Mouse (Mus musculus) cortical plate, adult 2 months (tissue): ENCODE data around the gene Fhit. TPM values are rescaled to one million over a fixed set of nuclear protein-coding genes. Genes with fewer than 3 reads are reported as not detected.

Source experiments
- H3K27ac ChIP-seq: fragments of 200-500 bp; 2 replicates; pipeline ENCODE4 v1.5.1; 2012; ENCODE audit warnings: low read length, control low read depth, inconsistent platforms; ENCODE audit not compliant: insufficient read depth
- H3K4me1 ChIP-seq: fragments of 200-500 bp; 2 replicates; pipeline ENCODE4 v1.6.1; 2011; ENCODE audit warnings: low read length; ENCODE audit not compliant: control insufficient read depth, insufficient read depth
- H3K4me3 ChIP-seq: fragments of 200-500 bp; 2 replicates; pipeline ENCODE4 v1.5.1; 2011; ENCODE audit warnings: mild to moderate bottlenecking, low read length, control low read depth; ENCODE audit not compliant: insufficient read depth
- CTCF ChIP-seq: fragments of 200-500 bp; IDR thresholded peaks from 2 replicates; pipeline ENCODE4 v1.5.1; 2011; ENCODE audit warnings: mild to moderate bottlenecking, control low read depth, low read length; ENCODE audit not compliant: insufficient read depth; ENCODE audit errors: extremely low read depth
- POLR2A ChIP-seq: fragments of 200-500 bp; IDR thresholded peaks from 2 replicates; pipeline ENCODE4 v1.6.1; 2011; ENCODE audit warnings: mild to moderate bottlenecking, low read length, control low read depth; ENCODE audit not compliant: insufficient read depth; ENCODE audit errors: extremely low read depth
- polyA plus RNA-seq: library from polyadenylated mRNA; depleted of rRNA; stranded (reverse); fragments of >200 nt; gene quantifications from 2 replicates; pipeline ENCODE4 v1.2.3, GENCODE M21; 2012

The Fhit gene
- polyA plus RNA-seq, 1 experiment = 7.7 TPM

GRCm38 (mm10) chr14:10133873-10134272, 1028.0 kb downstream of the Fhit start:
- H3K4me1 ChIP-seq = no peaks in the 10 kb centered on the region
- no peak overlapping the region for H3K27ac ChIP-seq
- TF ChIP-seq POLR2A (no peak), CTCF (no peak)
- H3K4me3 ChIP-seq = no peak overlapping the region

- TF ChIP-seq POLR2A (no peak), CTCF (no peak)
- H3K4me1 ChIP-seq = no peaks in the 10 kb centered on the region
- H3K27ac ChIP-seq = no peak overlapping the region
- H3K4me3 ChIP-seq = no peak overlapping the region
Observed at GRCm38 (mm10) chr14:10129675-10130074, 1032.2 kb downstream of the Fhit start.

DNA sequence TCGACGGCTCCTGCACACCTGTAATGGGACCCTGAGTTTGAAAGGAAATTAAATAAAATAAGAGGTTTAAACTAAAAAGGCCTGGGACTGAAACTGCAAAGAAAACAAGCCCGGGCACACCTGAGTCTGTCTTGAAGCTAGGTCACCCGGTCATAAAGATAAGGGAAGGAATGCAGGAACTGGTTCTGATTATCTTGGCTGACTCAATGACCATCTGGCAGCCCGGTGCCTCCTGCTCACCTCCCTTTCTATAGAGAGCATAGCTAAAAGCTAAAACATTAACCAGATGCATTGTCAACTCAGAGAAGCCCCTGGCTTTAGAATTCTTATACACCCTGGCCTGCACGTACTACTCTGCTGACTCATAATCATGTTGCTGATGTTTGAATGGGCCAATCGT, 1032.7 kb downstream of the Fhit start:
- no peak overlapping the region for H3K4me3 ChIP-seq
- no peak for TF ChIP-seq CTCF
- TF ChIP-seq POLR2A = no peak
- H3K27ac ChIP-seq = no peak overlapping the region
- H3K4me1 ChIP-seq = no peaks in the 10 kb centered on the region

DNA sequence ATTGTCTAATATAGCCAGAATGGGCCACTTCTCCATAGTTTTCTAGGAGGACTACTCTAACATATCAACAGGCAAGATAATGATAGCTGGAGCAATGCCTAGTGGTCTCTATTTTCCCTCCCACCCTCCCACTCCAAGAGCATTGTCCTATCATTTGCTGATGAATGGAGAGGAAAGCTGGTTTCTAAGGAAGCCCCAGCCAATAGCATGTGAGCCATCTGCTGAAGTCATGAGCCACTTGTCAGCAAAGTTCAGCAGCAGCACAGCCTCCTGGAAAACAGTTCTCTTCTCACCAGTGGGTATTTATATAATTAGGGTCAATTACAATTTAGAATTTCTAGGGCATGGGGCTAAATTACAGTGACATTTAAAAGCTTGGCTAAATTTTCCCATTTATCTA, 1035.3 kb downstream of the Fhit start:
- Histone ChIP-seq H3K27ac (no peak overlapping the region), H3K4me1 (no peaks in the 10 kb centered on the region), H3K4me3 (no peak overlapping the region)
- no peak for TF ChIP-seq CTCF
- TF ChIP-seq POLR2A = no peak

GRCm38 (mm10) chr14:10122176-10122575, 1039.7 kb downstream of the Fhit start:
- H3K27ac ChIP-seq = no peak overlapping the region
- H3K4me3 ChIP-seq = no peak overlapping the region
- H3K4me1 ChIP-seq = no peaks in the 10 kb centered on the region
- no peak for TF ChIP-seq CTCF

GRCm38 (mm10) chr14:10096236-10096635, 1065.6 kb downstream of the Fhit start:
- TF ChIP-seq POLR2A (no peak), CTCF (no peak)
- Histone ChIP-seq H3K27ac (no peak overlapping the region), H3K4me1 (no peaks in the 10 kb centered on the region), H3K4me3 (no peak overlapping the region)

GRCm38 (mm10) chr14:10079062-10079461, 1082.8 kb downstream of the Fhit start:
- TF ChIP-seq CTCF (no peak), POLR2A (no peak)
- H3K4me3 ChIP-seq = no peak overlapping the region
- no peak overlapping the region for H3K27ac ChIP-seq

GRCm38 (mm10) chr14:10049947-10050346, 1111.9 kb downstream of the Fhit start:
- Histone ChIP-seq H3K4me1 (peaks cover 2% of the 10 kb centered on the region; the same call in 1 of the 2 replicates), H3K27ac (no peak overlapping the region), H3K4me3 (no peak overlapping the region)
- TF ChIP-seq CTCF = no peak
- TF ChIP-seq POLR2A = no peak

More at GRCm38 (mm10) chr14:10079062-10079461, 1082.8 kb downstream of the Fhit start:
- H3K4me1 ChIP-seq = no peaks in the 10 kb centered on the region

DNA sequence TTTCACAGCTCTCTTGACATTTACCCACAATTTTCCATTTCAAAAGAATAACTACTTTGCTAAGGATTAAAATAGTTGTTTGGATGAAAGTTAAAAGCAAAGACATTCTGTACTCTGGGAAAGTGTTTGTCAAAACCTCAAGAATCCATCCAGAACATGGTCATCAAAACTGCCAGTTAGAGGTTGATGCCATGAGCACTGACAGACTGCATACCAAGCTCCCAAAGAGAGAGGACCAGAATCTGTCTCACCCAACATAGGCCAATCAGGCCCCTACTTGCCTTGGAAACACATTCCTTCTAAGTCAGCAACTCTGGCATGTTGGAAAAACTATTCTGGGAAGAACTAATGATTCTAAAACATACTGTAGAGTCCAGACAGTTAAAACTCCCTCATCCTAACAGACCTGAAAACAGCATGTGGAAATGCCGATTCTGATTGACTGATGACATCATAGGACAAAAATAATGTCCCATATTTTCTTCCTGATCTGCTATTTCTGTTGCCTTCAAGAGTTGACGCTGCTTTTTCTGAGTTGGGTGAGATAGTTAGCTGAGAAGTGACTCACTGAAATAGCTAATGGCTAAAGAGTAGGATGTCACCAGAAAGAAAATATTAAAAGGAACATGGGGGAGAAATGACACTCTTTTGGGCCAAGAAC, 1114.6 kb downstream of the Fhit start:
- TF ChIP-seq CTCF (no peak), POLR2A (no peak)

DNA sequence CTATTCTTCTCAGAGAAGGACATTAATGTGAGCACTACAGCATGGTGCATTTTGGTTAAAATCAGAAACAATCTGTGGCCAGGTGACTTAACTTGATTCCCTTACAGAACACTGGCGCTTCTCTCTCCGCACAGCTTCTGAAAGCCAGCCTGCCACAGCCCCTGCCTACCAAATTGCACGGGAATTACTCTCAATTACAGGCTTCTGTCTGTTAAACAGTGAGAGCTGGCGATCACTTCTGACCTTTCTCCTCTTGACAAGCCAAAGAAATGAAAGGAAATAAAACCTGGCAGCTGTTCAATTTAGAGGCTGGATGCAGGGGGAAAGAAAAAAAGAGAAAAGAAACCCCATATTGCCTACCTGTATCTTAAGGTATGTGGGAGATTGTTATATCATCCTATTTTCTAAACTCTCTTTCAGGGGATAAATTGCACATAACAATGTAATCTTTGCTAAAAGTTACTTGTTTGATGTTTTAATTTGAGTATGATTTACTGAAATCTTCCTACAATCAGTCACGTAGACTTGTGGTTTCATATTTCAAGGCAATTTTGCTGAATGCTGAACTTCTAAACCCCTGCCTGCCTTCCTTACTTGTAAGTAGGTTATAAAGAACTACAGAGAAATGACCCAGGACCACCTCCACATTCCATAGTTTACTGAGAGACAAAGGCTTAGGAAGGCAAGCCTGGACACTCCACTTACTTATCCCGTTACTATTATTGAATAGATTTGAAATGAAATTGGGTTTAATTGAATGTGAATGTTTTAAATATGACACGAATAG, 1115.3 kb downstream of the Fhit start:
- H3K27ac ChIP-seq = no peak overlapping the region
- H3K4me3 ChIP-seq = no peak overlapping the region
- TF ChIP-seq POLR2A (no peak), CTCF (no peak)
- peaks cover 2% of the 10 kb centered on the region; the same call in 1 of the 2 replicates for H3K4me1 ChIP-seq

More for the DNA sequence above, 1114.6 kb downstream of the Fhit start:
- H3K4me3 ChIP-seq = no peak overlapping the region
- H3K4me1 ChIP-seq = peaks cover 2% of the 10 kb centered on the region; the same call in 1 of the 2 replicates
- H3K27ac ChIP-seq = no peak overlapping the region; the same call in 1 of the 2 replicates
